Mouse (Mus musculus): Measurements from ENCODE around the gene Ank2. TPM values are rescaled to one million over a fixed set of nuclear protein-coding genes. Genes with fewer than 3 reads are reported as not detected.
A peak's percentile ranks its signal among the peaks of the same experiment; 100 is the strongest.

Ank2 gene
- polyA plus RNA-seq, 1 experiment from 2014 or later = 131 TPM

GRCm38 (mm10) chr3:126886644-126887043 lies 612.5 kb downstream of the Ank2 start:
- Histone ChIP-seq H3K27ac (no peak overlapping the region), H3K9me3 (replicated peaks) (no peaks in the 10 kb centered on the region), H3K4me1 (no peaks in the 10 kb centered on the region), H3K27me3 (no peaks in the 10 kb centered on the region), H3K36me3 (no peaks in the 10 kb centered on the region), H3K4me2 (replicated peaks) (no peak overlapping the region), H3K4me3 (no peak overlapping the region), H3K9ac (no peak overlapping the region)
- 0 out of 2 replicates have a peak, but pooled peaks have one; percentile 16 for ATAC-seq (ENCODE audit: low FRiP score)
- WGBS = 67% methylated on average over 4 of the region's 4 CpGs

GRCm38 (mm10) chr3:126886090-126886489 lies 613.1 kb downstream of the Ank2 start:
- Histone ChIP-seq H3K27me3 (no peaks in the 10 kb centered on the region), H3K4me1 (no peaks in the 10 kb centered on the region), H3K9ac (no peak overlapping the region), H3K9me3 (replicated peaks) (no peaks in the 10 kb centered on the region), H3K27ac (no peak overlapping the region), H3K36me3 (no peaks in the 10 kb centered on the region), H3K4me2 (replicated peaks) (no peak overlapping the region), H3K4me3 (no peak overlapping the region)
- no peak for ATAC-seq (ENCODE audit: low FRiP score)
- WGBS = 82% methylated on average over 4 of the region's 4 CpGs

- Histone ChIP-seq H3K4me1 (no peaks in the 10 kb centered on the region), H3K9me3 (replicated peaks) (no peaks in the 10 kb centered on the region), H3K36me3 (no peaks in the 10 kb centered on the region), H3K9ac (no peak overlapping the region), H3K27ac (no peak overlapping the region), H3K27me3 (no peaks in the 10 kb centered on the region), H3K4me2 (replicated peaks) (no peak overlapping the region), H3K4me3 (no peak overlapping the region)
- WGBS = 75% methylated on average over 1 of the region's 1 CpGs
- no peak for ATAC-seq (ENCODE audit: low FRiP score)
Observed at GRCm38 (mm10) chr3:126878233-126878632, 620.9 kb downstream of the Ank2 start.

MicroRNA genes within 50 kb of the gene (microRNA counts, 519-probe panel; counts per million panel counts)
- 3,123 counts per million, percentile 70 among the panel's probes with 10 or more counts for microRNA mmu-miR-302a
- 470 counts per million, percentile 58 among the panel's probes with 10 or more counts for microRNA mmu-miR-302b
- microRNA mmu-miR-302c = 470 counts per million, percentile 58 among the panel's probes with 10 or more counts
- microRNA mmu-miR-302d = 4,008 counts per million, percentile 82 among the panel's probes with 10 or more counts
- microRNA mmu-miR-367 = 3,178 counts per million, percentile 71 among the panel's probes with 10 or more counts

Small RNAs within 50 kb of the gene (microRNA-seq; reads per million reads assigned to microRNA genes)
- gene Gm44494 (not detected), gene Mir302a (1,312 reads per million, percentile 77 among the genes with 10 or more reads in this experiment), gene Mir302b (723 reads per million, percentile 71 among the genes with 10 or more reads in this experiment), gene Mir302c (130 reads per million, percentile 50 among the genes with 10 or more reads in this experiment), gene Mir302d (1,077 reads per million, percentile 75 among the genes with 10 or more reads in this experiment), gene Mir367 (not detected)

Other genes with a start within 250 kb of the Ank2 start
- gene Larp7, start 54.0 kb upstream of the Ank2 start, polyA plus RNA-seq (2016; fragmentation: Nextera tagmentation; extraction: Ambion mirVana) = 49.8 and 55.6 TPM in 2 replicates
- gene Zgrf1, start 54.1 kb upstream of the Ank2 start, polyA plus RNA-seq (2016; fragmentation: Nextera tagmentation; extraction: Ambion mirVana) = 9.7 and 10.8 TPM in 2 replicates
- gene Neurog2, start 133.8 kb upstream of the Ank2 start, polyA plus RNA-seq (2016; fragmentation: Nextera tagmentation; extraction: Ambion mirVana) = 43.9 and 48.7 TPM in 2 replicates

Data from hindbrain, embryonic 12.5 days (tissue).